Mouse (Mus musculus): ENCODE results near the gene Epb41l1.

- TF ChIP-seq CTCF (IDR thresholded peaks at IDR 0.05; ENCODE audit: borderline replicate concordance, control insufficient read depth, extremely low read depth, insufficient read depth, low read length, poor library complexity) (no peak), POLR2A (IDR thresholded peaks at IDR 0.05; ENCODE audit: control insufficient read depth, extremely low read depth, insufficient read depth, low read length, poor library complexity) (no peak)
Measured at GRCm38 (mm10) chr2:156482764-156483163, 62.1 kb downstream of the Epb41l1 start.
